Mouse (Mus musculus) thymus, adult 2 months (tissue): Measurements from ENCODE around the gene Glb1l2. TPM values are rescaled to one million over a fixed set of nuclear protein-coding genes. Genes with fewer than 3 reads are reported as not detected.

Source experiments
- DNase-seq: peaks from one replicate; pipeline ENCODE4 v3.0.0; 2021
- H3K27ac ChIP-seq: fragments of 200-500 bp; 2 replicates; pipeline ENCODE4 v1.5.1; 2012; ENCODE audit warnings: low read length, control low read depth; ENCODE audit not compliant: control insufficient read depth, insufficient read depth
- H3K27me3 ChIP-seq: fragments of 200-500 bp; 2 replicates; pipeline ENCODE4 v1.6.1; 2012; ENCODE audit warnings: mild to moderate bottlenecking, low read length, moderate library complexity, mixed read lengths; ENCODE audit not compliant: control insufficient read depth, insufficient read depth
- H3K36me3 ChIP-seq: fragments of 200-500 bp; 2 replicates; pipeline ENCODE4 v1.6.1; 2012; ENCODE audit warnings: mild to moderate bottlenecking, low read length, moderate library complexity; ENCODE audit not compliant: control insufficient read depth, insufficient read depth
- H3K4me1 ChIP-seq: fragments of 200-500 bp; replicated peaks from 2 replicates; pipeline ENCODE4 v1.6.1; 2012; ENCODE audit warnings: low read length; ENCODE audit not compliant: control insufficient read depth, insufficient read depth
- H3K4me3 ChIP-seq: fragments of 200-500 bp; 2 replicates; pipeline ENCODE4 v1.5.1; 2012; ENCODE audit warnings: mild to moderate bottlenecking, low read length, control low read depth, moderate library complexity; ENCODE audit not compliant: control insufficient read depth, insufficient read depth
- CTCF ChIP-seq: fragments of 200-500 bp; IDR thresholded peaks from 2 replicates; pipeline ENCODE4 v1.5.1; 2012; ENCODE audit warnings: mild to moderate bottlenecking, control low read depth, low read length, moderate library complexity, borderline replicate concordance; ENCODE audit not compliant: control insufficient read depth, poor library complexity, insufficient read depth; ENCODE audit errors: extremely low read depth
- POLR2A ChIP-seq: fragments of 200-500 bp; IDR thresholded peaks from 2 replicates; pipeline ENCODE4 v1.6.1; 2012; ENCODE audit warnings: mild to moderate bottlenecking, low read length, control low read depth, moderate library complexity; ENCODE audit not compliant: control insufficient read depth, poor library complexity, insufficient read depth; ENCODE audit errors: extremely low read depth
- WGBS: fragments of 180-500 bp; shearing (Covaris S2); methylation state at CpG from one replicate; pipeline ENCODE4 v1.1.7; 2018; 5-methylcytosine and 5-hydroxymethylcytosine counted together
- polyA plus RNA-seq: library from polyadenylated mRNA; depleted of rRNA; stranded (reverse); fragments of >200 nt; gene quantifications from 2 replicates; pipeline ENCODE4 v1.2.3, GENCODE M21; 2012; rRNA removed

Gene Glb1l2
- polyA plus RNA-seq, result 2.0 and 3.9 TPM in 2 replicates

GRCm38 (mm10) chr9:26805935-26806666 is at the start of gene Glb1l2:
Gene Glb1l2, minus strand, starts transcription at chr9:26806468.
- H3K27me3 ChIP-seq, result no peaks in the 10 kb centered on the region
- no peak within 1 kb of the TSS for H3K4me3 ChIP-seq
- H3K4me1 ChIP-seq, result no peaks in the 10 kb centered on the region
- H3K36me3 ChIP-seq, result no peaks in the 10 kb centered on the region
- WGBS, result 14% methylated on average over 33 of the region's 33 CpGs
- TF ChIP-seq CTCF (no peak), POLR2A (no peak)
- DNase-seq, result peak; percentile 13
- no peak within 1 kb of the TSS for H3K27ac ChIP-seq

GRCm38 (mm10) chr9:26831089-26831488 is 24.8 kb upstream of the Glb1l2 start:
- H3K36me3 ChIP-seq, result no peaks in the 10 kb centered on the region
- no peak overlapping the region for H3K4me3 ChIP-seq
- H3K27ac ChIP-seq, result no peak overlapping the region
- no peak for DNase-seq
- no peak for TF ChIP-seq CTCF
- no peak for TF ChIP-seq POLR2A
- H3K4me1 ChIP-seq, result no peaks in the 10 kb centered on the region
- no peaks in the 10 kb centered on the region for H3K27me3 ChIP-seq
- 87% methylated on average over 3 of the region's 3 CpGs for WGBS

- no peak for TF ChIP-seq CTCF
- no peak for TF ChIP-seq POLR2A
- WGBS, result 96% methylated on average over 1 of the region's 1 CpGs
- no peak overlapping the region for H3K4me3 ChIP-seq
- no peak overlapping the region for H3K27ac ChIP-seq
- H3K4me1 ChIP-seq, result no peaks in the 10 kb centered on the region
- DNase-seq, result no peak
- no peaks in the 10 kb centered on the region for H3K27me3 ChIP-seq
- H3K36me3 ChIP-seq, result no peaks in the 10 kb centered on the region
Measured at GRCm38 (mm10) chr9:26819942-26820341, 13.7 kb upstream of the Glb1l2 start.

- Histone ChIP-seq H3K27me3 (no peaks in the 10 kb centered on the region), H3K4me1 (no peaks in the 10 kb centered on the region), H3K27ac (no peak overlapping the region), H3K36me3 (no peaks in the 10 kb centered on the region), H3K4me3 (no peak overlapping the region)
- no peak for TF ChIP-seq CTCF
- no peak for TF ChIP-seq POLR2A
- DNase-seq, result no peak
- WGBS, result 61% methylated on average over 2 of the region's 2 CpGs
Measured at GRCm38 (mm10) chr9:26808735-26809134, 2.5 kb upstream of the Glb1l2 start.

GRCm38 (mm10) chr9:26804321-26804720 is 1.9 kb downstream of the Glb1l2 start:
- Histone ChIP-seq H3K27ac (no peak overlapping the region), H3K36me3 (no peaks in the 10 kb centered on the region), H3K4me1 (no peaks in the 10 kb centered on the region), H3K4me3 (no peak overlapping the region), H3K27me3 (no peaks in the 10 kb centered on the region)
- DNase-seq, result no peak
- no peak for TF ChIP-seq POLR2A
- TF ChIP-seq CTCF, result no peak

- Histone ChIP-seq H3K36me3 (no peaks in the 10 kb centered on the region), H3K27me3 (no peaks in the 10 kb centered on the region), H3K4me1 (no peaks in the 10 kb centered on the region), H3K4me3 (no peak overlapping the region), H3K27ac (no peak overlapping the region)
- WGBS, result 97% methylated on average over 2 of the region's 2 CpGs
- DNase-seq, result no peak
- no peak for TF ChIP-seq POLR2A
- no peak for TF ChIP-seq CTCF
Measured at GRCm38 (mm10) chr9:26800357-26800756, 5.9 kb downstream of the Glb1l2 start.

GRCm38 (mm10) chr9:26798731-26799130 is 7.5 kb downstream of the Glb1l2 start:
- Histone ChIP-seq H3K4me3 (no peak overlapping the region), H3K27ac (no peak overlapping the region), H3K4me1 (no peaks in the 10 kb centered on the region), H3K27me3 (no peaks in the 10 kb centered on the region), H3K36me3 (no peaks in the 10 kb centered on the region)
- 79% methylated on average over 1 of the region's 1 CpGs for WGBS
- DNase-seq, result no peak
- TF ChIP-seq CTCF (no peak), POLR2A (no peak)
